Mouse (Mus musculus) embryonic stem cell, embryonic (primary cell): Measurements from ENCODE around the gene Cryga.

ENCODE experiments used
- CTCF ChIA-PET, 4 experiments: fragments of 300-600 bp in 2 of 4; fragments of 350-600 bp in 2 of 4; sonication (Branson Sonifier 250); formaldehyde crosslinking; loops; one replicate each; lab custom pipeline; 2022; ENCODE audit warnings: inconsistent platforms in 2 of 4; lab: Charles Lee
- POLR2A ChIA-PET, 4 experiments: fragments of 300-600 bp in 2 of 4; fragments of 350-600 bp in 2 of 4; sonication (Branson Sonifier 250); formaldehyde crosslinking; loops; one replicate each; lab custom pipeline; 2022; ENCODE audit warnings: antibody characterized with exemption in 4 of 4, inconsistent platforms in 1 of 4; lab: Charles Lee

Cryga gene

GRCm38 (mm10) chr1:65103273-65103672, at the start of gene Cryga:
Cryga (minus strand) TSS chr1:65103373.
- ChIA-PET CTCF (no interaction called here), POLR2A (no interaction called here)

GRCm38 (mm10) chr1:65147971-65148370, 44.8 kb upstream of the Cryga start:
- ChIA-PET POLR2A (interaction anchor here in 1 of 4 experiments (0.7 kb wide), 1 partner anchor 30 kb away, joined by 3 read pairs; no protein-coding TSS in a partner anchor), CTCF (interaction anchor here in 1 of 4 experiments (0.8 kb wide), 1 partner anchor 38 kb away, joined by 3 read pairs; no protein-coding TSS in a partner anchor)

- POLR2A ChIA-PET = interaction anchor here in 1 of 4 experiments (0.7 to 0.8 kb wide), 2 partner anchors 31 to 72 kb away, joined by 3 read pairs; no protein-coding TSS in a partner anchor
These were observed 44.2 kb upstream of the Cryga start for GRCm38 (mm10) chr1:65147326-65147725.

GRCm38 (mm10) chr1:65146601-65147000, 43.4 kb upstream of the Cryga start:
- ChIA-PET CTCF (no interaction called here), POLR2A (no interaction called here)

More at GRCm38 (mm10) chr1:65147326-65147725, 44.2 kb upstream of the Cryga start:
- CTCF ChIA-PET = interaction anchor here in 1 of 4 experiments (0.8 kb wide), 1 partner anchor 38 kb away, joined by 3 read pairs; no protein-coding TSS in a partner anchor

- ChIA-PET POLR2A (no interaction called here), CTCF (no interaction called here)
These were observed 41.6 kb upstream of the Cryga start for GRCm38 (mm10) chr1:65144783-65145182.

GRCm38 (mm10) chr1:65137560-65137959, 34.4 kb upstream of the Cryga start:
- CTCF ChIA-PET = interaction anchor here in 2 of 4 experiments (0.6 kb wide), 2 partner anchors 24 to 1804 kb away, joined by 3 read pairs; no protein-coding TSS in a partner anchor

GRCm38 (mm10) chr1:65132833-65133232, 29.7 kb upstream of the Cryga start:
- ChIA-PET POLR2A (interaction anchor here in 1 of 4 experiments (0.9 to 1.5 kb wide), 2 partner anchors 23 to 87 kb away, joined by 3 to 4 read pairs; no protein-coding TSS in a partner anchor), CTCF (interaction anchor here in 1 of 4 experiments (0.6 kb wide), 1 partner anchor 376 kb away, joined by 3 read pairs; no protein-coding TSS in a partner anchor)

More at GRCm38 (mm10) chr1:65137560-65137959, 34.4 kb upstream of the Cryga start:
- POLR2A ChIA-PET = interaction anchor here in 1 of 4 experiments (0.7 kb wide), 1 partner anchor 17 kb away, joined by 3 read pairs; no protein-coding TSS in a partner anchor

GRCm38 (mm10) chr1:65131671-65132070, 28.5 kb upstream of the Cryga start:
- ChIA-PET POLR2A (interaction anchor here in 1 of 4 experiments (0.9 to 1.5 kb wide), 2 partner anchors 24 to 86 kb away, joined by 3 to 4 read pairs; no protein-coding TSS in a partner anchor), CTCF (no interaction called here)

GRCm38 (mm10) chr1:65130226-65130625, 27.1 kb upstream of the Cryga start:
- ChIA-PET CTCF (no interaction called here), POLR2A (interaction anchor here in 1 of 4 experiments (1.7 kb wide), 1 partner anchor 17 kb away, joined by 5 read pairs; no protein-coding TSS in a partner anchor)

GRCm38 (mm10) chr1:65129634-65130180, 26.5 kb upstream of the Cryga start:
- CTCF ChIA-PET = interaction anchor here in 1 of 4 experiments (0.9 kb wide), 1 partner anchor 18 kb away, joined by 3 read pairs; no protein-coding TSS in a partner anchor
- POLR2A ChIA-PET = interaction anchor here in 2 of 4 experiments (0.8 to 1.7 kb wide), 2 partner anchors 16 to 439 kb away, joined by 3 to 5 read pairs; partner anchors contain the start of gene Ccnyl1 (in 1 of the 2)

GRCm38 (mm10) chr1:65122574-65123372, 19.6 kb upstream of the Cryga start, which contains the start of gene D630023F18Rik:
D630023F18Rik (minus strand) TSS chr1:65123214.
- ChIA-PET CTCF (no interaction called here), POLR2A (interaction anchor here in 2 of 4 experiments (0.7 to 1.0 kb wide), 2 partner anchors 10 to 11 kb away, joined by 3 read pairs; no protein-coding TSS in a partner anchor)

- CTCF ChIA-PET = no interaction called here
- POLR2A ChIA-PET = interaction anchor here in 2 of 4 experiments (1.8 to 2.8 kb wide), 3 partner anchors 9 to 59 kb away, joined by 4 to 8 read pairs (median 5); no protein-coding TSS in a partner anchor
These were observed 16.3 kb upstream of the Cryga start, which contains the start of gene Gm28845 for GRCm38 (mm10) chr1:65119438-65119837. Gm28845 (minus strand) TSS chr1:65119558.

- ChIA-PET POLR2A (interaction anchor here in 3 of 4 experiments (0.7 to 2.8 kb wide), 8 partner anchors 8 to 383 kb away, joined by 3 to 8 read pairs (median 4); partner anchors contain the start of genes Idh1 (in 1 of the 3) and Pikfyve (in 1 of the 3)), CTCF (no interaction called here)
These were observed 15.2 kb upstream of the Cryga start for GRCm38 (mm10) chr1:65118150-65118913.

GRCm38 (mm10) chr1:65113536-65114172, 10.5 kb upstream of the Cryga start:
- ChIA-PET POLR2A (interaction anchor here in 2 of 4 experiments (0.6 to 4.4 kb wide), 6 partner anchors 16 to 497 kb away, joined by 3 to 37 read pairs (median 4); partner anchors contain the start of genes Ccnyl1 (in 1 of the 2), Idh1 (in 1 of the 2), Mettl21a (in 1 of the 2) and Pikfyve (in 1 of the 2)), CTCF (interaction anchor here (0.5 to 2.9 kb wide), 7 partner anchors 24 to 1454 kb away, joined by 3 to 22 read pairs (median 4); partner anchors contain the start of gene Idh1 (in 1 of the 4))

GRCm38 (mm10) chr1:65112807-65113196, 9.6 kb upstream of the Cryga start:
- POLR2A ChIA-PET = interaction anchor here in 3 of 4 experiments (0.8 to 4.4 kb wide), 13 partner anchors 10 to 422 kb away, joined by 3 to 37 read pairs (median 4); partner anchors contain the start of genes Ccnyl1 (in 2 of the 3), Idh1 (in 1 of the 3) and Pikfyve (in 1 of the 3)
- CTCF ChIA-PET = interaction anchor here in 3 of 4 experiments (0.6 to 2.9 kb wide), 9 partner anchors 11 to 1453 kb away, joined by 3 to 22 read pairs (median 3); partner anchors contain the start of gene Idh1 (in 1 of the 3)
